Mouse (Mus musculus): ENCODE data around the gene Pnlip.

Pnlip gene

DNA sequence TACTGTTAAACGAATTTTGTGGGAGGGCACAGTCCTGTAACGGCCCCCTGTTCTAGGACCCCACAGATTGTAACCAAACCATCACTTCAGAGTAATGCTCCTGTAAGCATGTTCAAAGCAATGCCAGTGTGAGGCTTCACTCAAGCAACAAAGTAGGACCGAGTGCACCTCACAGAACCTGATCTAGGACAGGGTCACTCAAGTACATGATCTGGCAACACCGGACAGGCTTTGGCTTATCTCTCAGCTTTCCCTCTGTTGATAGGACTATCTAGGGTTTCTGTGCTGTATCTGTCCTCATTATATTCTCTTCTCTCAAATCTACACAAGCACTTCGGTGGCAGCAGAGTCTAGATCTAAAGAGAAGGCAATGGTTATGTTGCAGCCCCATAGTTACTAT lies 74.3 kb downstream of the Pnlip start:
- DNase-seq (ENCODE audit: low spot score) = no peak

DNA sequence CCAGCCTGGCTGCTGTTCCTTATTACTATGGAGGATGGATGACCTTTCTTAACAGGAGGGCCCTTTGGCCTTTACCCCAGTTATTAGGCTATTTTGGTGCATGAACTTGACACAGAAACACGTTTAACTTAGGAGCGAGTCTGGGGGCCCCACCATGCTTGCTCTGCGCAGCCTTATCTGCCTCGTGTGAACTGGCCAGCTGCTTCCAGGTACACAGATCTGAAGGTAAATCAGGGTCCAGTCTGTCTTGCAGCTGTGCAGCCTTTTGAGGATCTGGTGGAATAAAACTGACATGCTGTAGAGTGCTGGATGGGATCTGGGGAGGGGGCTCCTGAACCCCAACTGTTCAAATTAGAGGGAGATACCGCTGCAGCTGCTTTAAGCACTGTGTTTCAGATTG lies 75.5 kb downstream of the Pnlip start:
- DNase-seq (ENCODE audit: low spot score) = no peak

DNA sequence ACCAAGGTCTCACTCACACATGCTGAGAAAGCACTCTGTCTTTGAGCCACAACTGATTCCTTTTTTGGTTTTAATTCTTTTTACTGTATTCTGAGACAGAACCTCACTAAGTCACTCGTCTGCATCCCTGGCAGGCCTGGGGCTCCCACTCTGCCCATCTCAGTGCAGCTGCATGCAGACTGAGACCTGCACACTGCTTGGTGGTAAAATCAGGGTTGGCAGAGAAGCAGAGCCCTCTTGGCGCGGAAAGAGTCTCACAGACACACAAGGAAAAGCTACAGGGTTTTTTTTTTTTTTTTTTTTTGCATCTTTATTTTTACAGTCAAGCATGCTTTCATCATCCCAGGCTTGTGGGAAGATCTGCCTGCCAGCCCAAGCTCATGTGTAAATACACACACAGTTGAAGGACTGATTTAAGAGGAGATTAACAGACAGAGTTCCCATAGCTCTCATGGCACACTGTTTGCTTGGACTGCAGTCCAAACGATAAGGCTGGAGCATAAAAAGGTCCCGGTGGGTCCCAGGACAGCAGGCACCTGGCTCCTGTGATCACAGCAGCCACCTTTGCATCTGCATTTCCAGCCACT lies 76.2 kb downstream of the Pnlip start, which contains the start of gene Pnliprp1:
Gene Pnliprp1 (plus strand): TSS at position 443 of the 587 bp plus-strand sequence.
- DNase-seq (ENCODE audit: low spot score) = no peak
